Mouse (Mus musculus): Measurements from ENCODE around the gene Kctd2.
A peak's percentile ranks its signal among the peaks of the same experiment; 100 is the strongest.
"Not testable (repeated sequence)": the region's sequence is repeated elsewhere in the genome, so short reads cannot be mapped to it uniquely, and the experiment has no call there.

Kctd2 gene

GRCm38 (mm10) chr11:115439326-115439725 lies 19.4 kb downstream of the Kctd2 start:
- no peak for DNase-seq (ENCODE audit: low spot score)

- no peak for DNase-seq (ENCODE audit: low spot score)
Measured at GRCm38 (mm10) chr11:115439906-115440595, 20.1 kb downstream of the Kctd2 start, which contains the start of gene Trim80. Gene Trim80 (plus strand): TSS chr11:115440545.

GRCm38 (mm10) chr11:115441417-115441816 lies 21.5 kb downstream of the Kctd2 start:
- peak; percentile 17 for DNase-seq (ENCODE audit: low spot score)

GRCm38 (mm10) chr11:115446906-115447305 lies 27.0 kb downstream of the Kctd2 start:
- DNase-seq (ENCODE audit: low spot score), result no peak

GRCm38 (mm10) chr11:115447321-115447885 lies 27.5 kb downstream of the Kctd2 start:
- no peak for DNase-seq (ENCODE audit: low spot score)

GRCm38 (mm10) chr11:115448075-115448474 lies 28.1 kb downstream of the Kctd2 start:
- DNase-seq (ENCODE audit: low spot score), result no peak

- DNase-seq (ENCODE audit: low spot score), result no peak
Measured at GRCm38 (mm10) chr11:115448998-115449397, 29.1 kb downstream of the Kctd2 start.

GRCm38 (mm10) chr11:115450176-115450575 lies 30.2 kb downstream of the Kctd2 start:
- no peak for DNase-seq (ENCODE audit: low spot score)

- DNase-seq (ENCODE audit: low spot score), result no peak
Measured at GRCm38 (mm10) chr11:115451781-115452241, 31.9 kb downstream of the Kctd2 start.

GRCm38 (mm10) chr11:115452281-115452860 lies 32.4 kb downstream of the Kctd2 start:
- DNase-seq (ENCODE audit: low spot score), result no peak

GRCm38 (mm10) chr11:115453306-115453705 lies 33.4 kb downstream of the Kctd2 start:
- no peak for DNase-seq (ENCODE audit: low spot score)

- not testable (repeated sequence) for DNase-seq (ENCODE audit: low spot score)
Measured at GRCm38 (mm10) chr11:115454822-115455221, 34.9 kb downstream of the Kctd2 start.

GRCm38 (mm10) chr11:115455619-115456018 lies 35.7 kb downstream of the Kctd2 start:
- no peak for DNase-seq (ENCODE audit: low spot score)

- no peak for DNase-seq (ENCODE audit: low spot score)
Measured at GRCm38 (mm10) chr11:115456182-115456581, 36.3 kb downstream of the Kctd2 start.

GRCm38 (mm10) chr11:115457405-115457804 lies 37.5 kb downstream of the Kctd2 start:
- DNase-seq (ENCODE audit: low spot score), result peak; percentile 39

GRCm38 (mm10) chr11:115460976-115461375 lies 41.0 kb downstream of the Kctd2 start:
- no peak for DNase-seq (ENCODE audit: low spot score)

GRCm38 (mm10) chr11:115461846-115462242 lies 41.9 kb downstream of the Kctd2 start:
- no peak for DNase-seq (ENCODE audit: low spot score)

- no peak for DNase-seq (ENCODE audit: low spot score)
Measured at GRCm38 (mm10) chr11:115462243-115462891, 42.4 kb downstream of the Kctd2 start, which contains the start of gene Slc16a5. Gene Slc16a5 (plus strand): TSS chr11:115462474.

- DNase-seq (ENCODE audit: low spot score), result no peak
Measured at GRCm38 (mm10) chr11:115463397-115463796, 43.5 kb downstream of the Kctd2 start.

- no peak for DNase-seq (ENCODE audit: low spot score)
Measured at GRCm38 (mm10) chr11:115464851-115465250, 44.9 kb downstream of the Kctd2 start.

- DNase-seq (ENCODE audit: low spot score), result peak; percentile 86
Measured at GRCm38 (mm10) chr11:115467217-115467618, 47.3 kb downstream of the Kctd2 start.

GRCm38 (mm10) chr11:115472183-115472582 lies 52.3 kb downstream of the Kctd2 start:
- no peak for DNase-seq (ENCODE audit: low spot score)
